Mouse (Mus musculus) monocyte, adult 5-6 weeks (primary cell): ENCODE data around the gene Znhit1. TPM values are rescaled to one million over a fixed set of nuclear protein-coding genes. Genes with fewer than 3 reads are reported as not detected.

ENCODE experiments used
- ATAC-seq: fragments of 153-309, 156-312 bp; replicated peaks from 2 replicates; pipeline ENCODE4 v1.8.0; 2017; ENCODE audit warnings: mild to moderate bottlenecking; ENCODE audit not compliant: low TSS enrichment, insufficient number of reproducible peaks, severe bottlenecking, poor library complexity, low FRiP score
- total RNA-seq: library from RNA; stranded (forward); fragments of 200-1000, 200-491, 200-594 nt; gene quantifications from 3 replicates; pipeline ENCODE4 v1.2.3, GENCODE M21; 2017

The Znhit1 gene
- total RNA-seq, 1 experiment from 2014 or later = 21.8 TPM

DNA sequence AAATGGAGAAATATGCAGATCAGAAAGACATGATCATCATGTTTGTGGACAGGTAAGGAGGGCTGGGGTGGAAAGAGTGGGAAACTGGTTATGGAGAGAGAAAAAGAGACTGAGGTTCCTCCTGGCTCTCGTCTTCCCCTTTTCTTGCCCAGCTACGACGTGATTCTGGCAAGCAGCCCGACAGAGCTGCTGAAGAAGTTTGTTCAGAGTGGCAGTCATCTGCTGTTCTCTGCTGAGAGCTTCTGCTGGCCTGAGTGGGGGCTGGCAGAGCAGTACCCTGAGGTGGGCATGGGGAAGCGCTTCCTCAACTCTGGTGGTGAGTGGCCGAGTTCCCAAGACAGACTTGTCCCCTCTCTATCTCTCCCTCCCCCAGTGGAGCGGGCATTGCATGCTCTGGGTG is 599 bp upstream of the Znhit1 start:
- ATAC-seq = no peak

DNA sequence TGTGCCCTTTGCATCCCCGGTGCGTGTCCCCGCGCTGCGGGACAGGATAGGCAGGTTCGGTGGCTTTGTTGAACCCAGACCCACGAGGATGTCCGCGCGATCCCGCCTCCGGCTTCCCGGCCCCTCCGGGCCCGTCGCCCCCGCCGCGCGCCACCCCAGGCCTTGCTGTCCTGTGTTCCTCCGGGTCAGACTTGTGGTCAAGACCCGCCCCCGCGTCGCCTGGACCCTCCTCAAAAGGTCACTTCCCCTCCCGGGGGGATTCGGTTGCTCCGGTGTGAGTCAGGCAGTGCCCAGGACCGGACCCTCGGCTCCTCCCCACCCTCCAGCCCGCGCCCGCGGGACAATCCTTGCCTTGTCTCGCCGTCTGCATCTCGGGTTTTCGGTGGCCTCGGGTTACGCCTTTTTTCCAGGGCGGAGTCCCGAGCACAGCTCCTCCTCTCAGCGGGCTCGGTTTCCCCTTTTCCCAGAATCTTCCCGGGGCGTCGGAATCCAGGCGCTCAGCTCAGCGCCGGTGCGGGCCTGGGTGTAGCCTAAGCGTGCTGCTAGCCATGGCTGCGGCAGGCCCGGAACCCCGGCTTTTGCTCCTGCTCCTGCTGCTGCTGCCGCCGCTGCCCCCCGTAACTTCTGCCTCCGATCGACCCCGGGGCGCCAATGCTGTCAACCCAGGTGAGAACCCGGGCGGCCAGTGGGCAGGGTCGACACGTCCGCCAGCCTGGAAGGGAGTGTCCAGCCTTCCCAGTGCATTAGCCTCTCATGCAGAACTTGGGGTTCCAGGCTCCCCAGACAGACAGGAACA is 485 bp downstream of the Znhit1 start:
- ATAC-seq = no peak

DNA sequence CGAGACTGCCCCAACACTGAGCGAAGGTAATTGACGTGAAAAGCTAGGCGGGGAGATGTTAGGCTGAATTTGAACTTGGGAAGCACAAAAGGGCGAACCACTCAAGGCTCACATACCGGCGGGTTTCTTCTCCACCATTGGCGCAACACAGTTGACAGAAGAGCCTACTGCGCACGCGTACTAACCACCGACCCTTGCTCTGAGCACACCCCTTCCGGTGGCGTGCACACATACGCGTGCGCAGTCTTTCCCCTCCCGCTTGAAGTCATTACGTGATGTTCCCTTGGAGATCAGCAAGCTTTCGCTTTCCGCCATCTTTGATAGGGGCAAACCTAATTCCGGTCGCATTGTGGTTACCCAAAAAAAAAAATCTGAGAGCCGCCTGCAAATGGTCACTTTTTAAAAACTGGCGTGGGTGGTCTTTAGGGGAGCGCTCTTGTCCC is 1.1 kb downstream of the Znhit1 start, which contains the start of gene Plod3:
Plod3 (plus strand) TSS at position 325 of the 443 bp plus-strand sequence.
- ATAC-seq = peak; percentile 93

DNA sequence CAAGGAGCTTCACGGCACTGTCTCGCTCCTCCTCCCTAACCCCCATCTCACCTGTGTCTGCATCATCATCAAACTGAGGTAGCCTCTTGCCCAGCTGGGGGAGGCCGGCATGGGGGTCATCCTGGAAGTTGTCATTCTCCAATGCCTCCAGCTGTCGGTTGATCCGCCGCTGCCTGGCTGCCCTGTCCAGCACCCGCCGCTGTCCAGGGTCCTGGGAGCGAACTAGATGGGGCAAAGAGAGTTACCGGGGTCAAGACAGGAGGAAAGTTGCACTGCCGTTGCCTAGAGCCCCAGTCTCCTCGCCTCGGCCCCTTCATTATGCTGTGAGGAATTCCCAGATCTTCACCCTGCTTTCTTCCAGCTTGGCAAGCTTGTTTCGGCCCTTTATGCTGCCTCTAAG is 3.0 kb downstream of the Znhit1 start:
- no peak for ATAC-seq

DNA sequence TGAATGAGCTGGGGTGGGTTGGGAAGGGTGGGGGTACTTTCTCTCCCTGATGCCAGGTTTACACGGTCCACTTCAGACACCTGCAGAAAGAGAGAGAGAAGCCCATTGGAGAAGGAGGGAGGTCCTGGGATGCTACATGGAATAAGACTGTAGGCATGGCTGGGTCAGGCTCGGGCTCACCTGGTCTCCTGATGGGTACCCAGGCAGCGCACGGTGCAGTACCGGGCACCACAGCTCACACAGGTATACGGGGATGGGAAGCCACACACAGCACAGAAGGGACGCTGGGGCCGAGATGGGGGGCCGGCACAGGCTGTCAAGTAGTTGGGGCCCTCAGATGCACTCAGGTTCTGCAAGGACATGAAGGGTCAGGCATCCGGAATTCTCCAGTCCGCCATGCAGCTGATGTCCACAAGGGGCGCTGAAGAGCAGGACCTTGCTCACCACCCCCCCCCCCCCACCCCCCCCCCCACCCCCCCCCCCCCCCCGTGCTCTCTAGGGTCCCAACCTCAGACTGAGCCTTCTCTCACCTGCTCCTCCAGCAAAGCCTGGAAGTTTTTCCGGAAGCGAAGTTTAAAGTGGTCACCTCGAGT is 5.4 kb downstream of the Znhit1 start:
- no peak for ATAC-seq

DNA sequence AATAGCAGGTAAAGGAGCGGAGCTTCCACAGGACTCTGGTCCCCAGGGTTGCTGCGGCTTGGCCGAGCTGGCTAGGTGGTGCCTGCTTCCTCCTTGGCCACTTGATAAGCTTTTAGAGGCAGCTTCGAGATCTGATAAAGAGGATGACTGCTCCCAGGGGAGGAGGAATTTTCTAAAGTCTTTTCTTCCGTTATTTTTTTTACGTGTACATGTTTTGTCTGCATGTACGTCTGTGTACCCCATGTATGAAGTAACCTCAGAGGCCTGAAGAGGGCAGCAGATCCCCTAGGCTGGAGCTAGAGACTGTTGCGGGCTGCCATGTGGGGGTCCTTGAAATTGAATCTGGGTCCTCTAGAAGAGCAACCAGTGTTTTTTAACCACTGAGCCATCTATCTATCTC is 6.8 kb downstream of the Znhit1 start:
- ATAC-seq = no peak

DNA sequence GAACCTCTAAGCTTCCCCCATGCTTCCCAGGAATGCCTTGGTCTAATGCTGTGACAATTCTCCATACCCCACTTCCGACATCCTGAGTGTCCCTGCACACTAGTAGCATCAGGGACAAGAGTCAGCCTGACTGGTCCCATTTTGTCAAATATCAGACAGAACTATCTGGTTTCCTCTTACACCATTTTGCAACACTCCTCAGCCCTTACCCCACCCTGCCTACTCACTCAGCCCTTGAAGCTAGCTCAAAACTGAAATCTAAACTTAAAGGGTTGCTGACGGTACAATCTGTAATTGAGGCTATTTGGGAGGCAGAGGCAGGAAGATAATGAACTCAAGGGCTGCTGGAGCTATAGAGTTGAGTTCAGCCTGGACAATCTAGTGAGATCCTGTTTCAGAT is 8.1 kb downstream of the Znhit1 start:
- ATAC-seq = peak; percentile 29

DNA sequence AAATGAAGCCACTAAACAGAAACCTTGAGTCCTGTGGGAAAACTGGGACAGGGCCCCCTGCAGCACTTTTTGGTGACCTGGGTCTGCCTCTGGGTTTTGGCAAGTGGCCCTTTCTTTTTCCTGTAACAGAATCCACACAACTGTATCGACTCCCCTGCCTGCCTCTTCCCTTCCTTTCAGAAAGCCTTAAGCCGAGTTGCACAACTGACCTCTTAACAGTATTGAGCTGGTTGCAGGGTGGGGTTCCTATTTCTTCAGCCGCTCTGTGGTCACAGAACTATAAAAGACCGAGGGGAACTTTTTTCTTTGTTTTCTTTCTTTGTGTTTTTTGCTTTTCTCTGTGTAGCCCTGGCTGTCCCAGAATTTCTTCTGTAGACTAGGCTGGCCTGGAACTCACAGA is 10.1 kb downstream of the Znhit1 start:
- ATAC-seq = peak; percentile 69

DNA sequence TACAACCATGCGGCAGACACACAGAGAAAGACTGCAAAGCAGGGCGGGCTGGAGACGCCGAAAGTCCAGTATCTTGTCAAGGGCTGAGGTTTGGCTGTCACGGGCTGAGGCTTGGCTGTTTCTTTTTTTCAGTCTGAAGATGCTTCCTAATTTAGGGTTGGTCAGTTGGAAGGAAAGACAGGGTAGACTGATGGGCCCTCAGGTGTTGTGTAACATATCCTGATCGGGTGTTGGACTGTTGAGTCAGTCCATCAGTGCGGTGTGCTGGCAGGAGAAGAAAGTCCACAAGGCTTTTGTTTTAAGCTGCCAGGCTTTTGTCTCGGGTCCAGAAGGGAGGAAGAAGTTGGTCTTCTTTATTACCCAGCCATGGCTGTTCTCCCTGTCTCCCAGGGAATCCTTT is 14.2 kb downstream of the Znhit1 start:
- no peak for ATAC-seq

DNA sequence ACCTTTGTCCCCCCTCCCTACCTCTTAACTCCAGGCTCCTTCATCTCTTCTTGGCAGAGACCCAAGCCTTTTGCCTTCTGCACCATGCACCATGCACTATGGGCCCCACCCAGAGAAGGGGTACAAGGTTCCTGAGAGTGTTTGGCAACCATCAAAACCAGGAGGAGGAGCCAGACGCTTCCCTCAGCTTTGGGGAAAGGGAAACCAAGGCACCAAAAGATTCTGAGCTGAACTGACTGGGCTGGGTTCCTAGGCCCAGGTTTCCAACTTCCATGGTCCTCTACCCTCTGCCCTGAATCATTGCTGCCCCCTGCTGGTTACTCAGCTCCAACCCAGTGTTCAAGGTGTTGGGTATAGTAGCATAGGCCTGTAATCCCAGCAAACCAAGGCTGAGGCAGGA is 17.1 kb downstream of the Znhit1 start:
- peak; percentile 64 for ATAC-seq

DNA sequence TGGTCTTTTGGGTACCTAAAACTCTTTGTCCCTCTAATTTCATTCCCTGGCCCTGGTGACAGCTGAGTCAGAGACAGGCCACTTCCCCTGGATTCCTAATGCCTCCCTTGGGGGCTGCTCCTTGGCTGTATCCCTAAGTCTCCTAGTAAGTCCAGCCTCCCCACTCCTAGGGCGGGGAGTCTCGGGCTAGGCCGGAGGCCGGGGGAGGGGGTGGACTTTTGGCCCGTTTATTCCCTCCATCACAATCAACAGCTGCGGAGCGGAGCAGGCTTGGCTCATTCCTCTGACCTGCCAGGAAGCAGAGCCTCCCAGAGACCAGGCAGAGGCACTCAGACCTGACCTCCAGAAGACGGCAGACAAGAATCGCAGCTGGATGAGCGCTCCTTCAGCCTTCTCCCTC is 20.2 kb downstream of the Znhit1 start:
- no peak for ATAC-seq

DNA sequence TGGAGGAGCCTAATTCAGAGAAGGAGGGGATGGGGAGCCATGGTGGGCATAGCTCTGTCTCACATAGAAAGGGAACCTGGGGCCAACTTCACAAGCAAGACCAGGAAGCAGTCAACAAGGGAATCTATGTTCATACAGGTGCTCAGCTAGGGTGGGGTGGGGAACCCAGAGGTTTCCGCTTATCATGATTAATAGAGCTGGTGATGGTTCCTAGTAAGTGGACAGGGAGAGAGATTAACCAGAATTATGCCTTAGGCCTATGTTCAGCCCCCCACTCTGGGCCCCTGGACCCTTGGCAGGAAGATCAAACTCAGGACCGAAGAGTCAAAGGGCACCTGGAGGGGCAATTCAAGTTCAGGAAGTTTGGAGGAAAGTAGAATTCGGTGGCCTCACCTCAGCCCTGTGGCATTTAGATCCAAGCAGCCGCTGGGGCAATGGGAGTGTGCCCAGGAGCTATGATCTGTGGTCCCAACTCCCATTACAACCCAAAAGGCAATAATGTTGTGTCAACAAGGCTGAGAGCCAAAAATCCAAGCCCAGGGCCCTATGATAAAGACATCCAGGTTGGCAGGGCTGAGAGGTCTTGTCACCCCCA is 20.9 kb downstream of the Znhit1 start:
- ATAC-seq = no peak

DNA sequence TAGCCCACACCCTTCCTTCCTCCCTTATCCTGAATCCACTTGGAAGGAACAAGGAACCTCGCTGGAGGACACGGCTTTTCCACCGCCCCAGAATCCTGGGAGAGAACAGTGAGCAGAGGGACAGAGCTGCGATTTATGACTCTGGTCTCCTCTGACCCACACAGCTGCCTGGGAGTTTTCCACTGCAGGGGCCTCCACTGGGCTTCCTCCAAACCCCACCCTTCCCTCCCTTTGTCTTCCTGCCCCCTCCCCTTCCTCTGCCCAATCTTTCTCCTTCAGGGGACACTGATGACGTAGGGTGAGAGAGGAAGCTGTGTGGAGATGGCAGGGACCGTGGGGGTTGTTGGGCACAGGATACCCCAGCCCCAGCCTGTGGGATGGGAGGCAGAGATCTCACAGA is 21.5 kb downstream of the Znhit1 start, which contains the start of gene Cldn15:
Cldn15 (plus strand) TSS at position 286 of the 400 bp plus-strand sequence.
- no peak for ATAC-seq

DNA sequence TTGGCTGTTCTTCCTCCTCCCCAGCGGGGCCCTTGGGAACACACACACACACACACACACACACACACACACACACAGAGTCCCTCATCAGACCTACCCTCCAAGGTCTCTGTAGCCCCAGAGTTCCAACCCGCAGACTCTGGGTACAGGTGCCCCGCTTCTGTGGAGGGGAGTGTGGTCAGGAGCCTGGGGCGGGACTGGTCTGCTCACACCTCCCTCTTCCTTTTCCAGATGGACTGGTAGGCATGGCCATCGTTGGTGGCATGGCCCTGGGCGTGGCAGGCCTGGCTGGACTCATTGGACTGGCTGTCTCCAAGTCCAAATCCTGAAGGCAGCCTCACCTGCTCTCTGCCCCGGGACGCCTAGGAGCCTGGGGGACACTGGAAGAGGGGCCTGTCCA is 22.1 kb downstream of the Znhit1 start:
- no peak for ATAC-seq

DNA sequence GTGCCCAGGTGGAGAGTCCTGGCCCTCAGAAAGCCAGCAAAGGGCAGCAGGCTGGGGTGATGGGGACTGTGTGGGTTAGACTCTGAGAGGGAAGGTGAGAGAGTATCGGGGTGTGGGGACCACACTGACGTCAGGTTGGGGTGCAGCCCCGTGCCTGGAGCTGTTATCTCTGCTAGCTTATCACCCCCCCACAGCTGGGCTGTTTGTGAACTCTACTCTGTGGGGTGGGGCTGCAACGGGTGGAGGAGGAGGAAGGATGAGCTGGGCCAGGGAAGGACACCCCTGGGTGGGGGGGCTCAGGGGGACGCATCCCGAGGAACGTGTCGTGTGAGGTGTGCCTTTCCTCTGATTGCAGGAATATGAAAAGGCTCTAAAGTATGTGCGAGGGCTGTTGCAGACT is 22.6 kb downstream of the Znhit1 start:
- no peak for ATAC-seq

DNA sequence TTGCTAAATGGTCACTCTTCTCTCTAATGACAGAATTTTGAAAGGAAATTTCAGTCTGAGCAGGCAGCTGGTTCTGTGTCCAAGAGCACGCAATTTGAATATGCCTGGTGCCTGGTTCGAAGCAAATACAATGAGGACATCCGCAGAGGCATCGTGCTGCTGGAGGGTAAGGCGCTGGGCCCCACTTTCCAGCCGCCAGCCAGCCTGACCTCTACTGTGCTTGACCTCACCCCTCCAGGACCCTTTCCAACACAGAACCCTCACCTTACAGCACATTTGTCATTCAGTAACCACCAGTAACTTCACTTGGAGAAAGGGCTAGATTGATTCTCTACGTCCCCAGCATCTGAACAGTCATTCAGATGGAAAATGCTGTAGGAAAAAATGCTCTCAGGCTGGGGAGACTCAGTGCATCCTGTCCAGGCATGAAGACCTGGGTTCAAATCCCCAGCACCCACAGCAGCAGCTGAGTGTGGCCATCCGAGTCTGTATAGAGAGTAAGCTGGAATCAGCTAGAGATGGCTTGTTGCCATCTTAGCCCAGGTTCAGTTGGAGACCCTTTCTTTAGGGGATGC is 24.8 kb downstream of the Znhit1 start:
- ATAC-seq = no peak

DNA sequence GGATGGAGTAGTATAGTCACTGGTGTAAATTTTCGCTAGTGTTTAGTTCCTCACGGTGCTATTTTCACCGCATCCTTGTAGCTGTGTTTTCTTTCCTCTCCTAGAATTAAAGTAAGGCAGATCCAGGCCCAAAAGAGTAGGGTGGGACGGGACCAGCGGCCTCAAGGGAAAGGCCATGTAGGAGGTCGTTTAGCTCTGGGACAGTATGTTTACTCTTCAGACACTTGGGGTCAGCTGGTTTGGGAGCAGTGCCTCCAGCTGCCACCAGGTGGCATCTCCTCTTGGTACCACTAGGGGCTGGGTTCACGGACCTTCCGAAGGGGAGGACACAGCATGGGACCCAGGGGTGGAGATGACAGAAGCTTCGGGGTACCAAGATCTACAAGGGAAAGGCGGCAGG is 25.3 kb downstream of the Znhit1 start:
- ATAC-seq = peak; percentile 77

DNA sequence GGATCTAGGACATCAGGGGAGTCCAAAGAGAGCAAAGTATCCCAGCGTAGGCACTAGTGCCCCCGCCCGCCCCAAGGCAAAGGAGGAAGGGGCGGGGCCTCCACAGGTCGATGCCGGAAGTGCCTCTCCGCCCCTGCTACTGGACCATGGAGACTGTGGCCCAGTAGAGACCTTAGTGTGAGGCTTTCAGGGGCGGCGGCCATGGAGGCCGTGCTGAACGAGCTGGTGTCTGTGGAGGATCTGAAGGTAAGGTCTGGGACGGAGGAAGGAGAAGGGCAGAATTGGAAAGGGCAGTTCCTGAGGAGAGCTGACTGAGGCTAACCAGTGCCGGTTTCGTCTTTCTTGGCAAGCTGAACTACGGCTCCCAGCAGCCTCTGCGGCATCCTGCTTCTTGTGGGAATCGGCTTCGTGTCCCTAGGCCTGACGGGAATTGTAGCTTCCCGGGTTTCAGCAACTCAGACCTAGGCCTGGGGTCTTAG is 25.8 kb downstream of the Znhit1 start:
- ATAC-seq = peak; percentile 90

DNA sequence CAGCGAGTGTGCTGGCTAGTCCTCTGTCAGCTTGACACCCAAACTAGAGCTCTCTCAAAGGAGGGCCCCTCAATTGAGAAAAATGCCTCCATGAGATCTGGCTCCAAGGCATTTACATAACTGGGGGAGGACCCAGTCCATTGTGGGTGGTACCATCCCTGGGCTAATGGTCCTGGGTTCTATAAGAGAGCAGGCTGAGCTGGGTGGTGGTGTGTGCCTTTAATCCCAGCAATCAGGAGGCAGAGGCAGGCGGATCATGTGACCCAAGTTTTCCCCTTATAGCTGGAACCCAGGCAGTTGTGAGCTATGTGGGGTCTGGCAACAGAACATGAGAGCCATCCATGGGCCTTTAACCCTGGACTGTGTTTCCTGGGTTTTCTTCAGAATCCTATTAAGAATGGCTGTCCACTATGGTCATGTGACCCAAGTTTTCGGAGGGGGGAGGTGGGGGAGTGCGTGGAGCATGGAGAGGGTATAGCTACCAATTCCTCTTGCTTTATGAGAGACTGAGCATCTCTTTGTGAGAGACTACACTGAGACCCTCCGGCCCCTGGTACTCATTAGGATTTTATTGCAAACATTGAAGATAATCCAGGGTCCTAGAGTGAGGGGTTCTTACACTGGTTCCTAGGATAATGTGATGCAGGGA is 26.4 kb downstream of the Znhit1 start:
- ATAC-seq = no peak
